Mouse (Mus musculus) embryonic facial prominence, embryonic 13.5 days (tissue): Measurements from ENCODE around the gene Ccnl1. TPM values are rescaled to one million over a fixed set of nuclear protein-coding genes. Genes with fewer than 3 reads are reported as not detected.
A peak's percentile ranks its signal among the peaks of the same experiment; 100 is the strongest.

Source experiments
- ATAC-seq: fragments of 200-750 bp; cut with Nextera tagmentation; 2 replicates; pipeline ENCODE4 v1.8.0; 2017; ENCODE audit warnings: low read depth; ENCODE audit not compliant: insufficient number of reproducible peaks, insufficient read depth, low FRiP score, low TSS enrichment
- H3K27ac ChIP-seq: fragments of 300-500 bp; sonication (generic); 2 replicates; pipeline ENCODE4 v1.5.1; 2015; ENCODE audit warnings: moderate library complexity, mild to moderate bottlenecking, inconsistent platforms
- H3K27me3 ChIP-seq: fragments of 300-500 bp; sonication (generic); 2 replicates; pipeline ENCODE4 v1.6.1; 2015; ENCODE audit warnings: mild to moderate bottlenecking, inconsistent platforms
- H3K36me3 ChIP-seq: fragments of 300-500 bp; sonication (generic); 2 replicates; pipeline ENCODE4 v1.6.1; 2015; ENCODE audit warnings: mild to moderate bottlenecking, inconsistent platforms
- H3K4me1 ChIP-seq: fragments of 300-500 bp; sonication (generic); 2 replicates; pipeline ENCODE4 v1.6.1; 2015; ENCODE audit warnings: inconsistent platforms
- H3K4me2 ChIP-seq: fragments of 300-500 bp; sonication (generic); 2 replicates; pipeline ENCODE4 v1.6.1; 2015; ENCODE audit warnings: moderate library complexity, mild to moderate bottlenecking, inconsistent platforms
- H3K4me3 ChIP-seq: fragments of 300-500 bp; sonication (generic); 2 replicates; pipeline ENCODE4 v1.5.1; 2015; ENCODE audit warnings: mild to moderate bottlenecking, inconsistent platforms
- H3K9ac ChIP-seq: fragments of 300-500 bp; sonication (generic); 2 replicates; pipeline ENCODE4 v1.6.1; 2015; ENCODE audit warnings: mild to moderate bottlenecking, inconsistent platforms
- H3K9me3 ChIP-seq: fragments of 300-500 bp; sonication (generic); 2 replicates; pipeline ENCODE4 v1.6.1; 2016; ENCODE audit warnings: inconsistent platforms
- WGBS: fragments of 180-500 bp; shearing (Covaris S2); methylation state at CpG from one replicate; pipeline ENCODE4 v1.1.7; 2015; ENCODE audit warnings: mixed read lengths; 5-methylcytosine and 5-hydroxymethylcytosine counted together
- polyA plus RNA-seq: library from polyadenylated mRNA; unstranded; fragments of >200 nt; fragmentation: Nextera tagmentation; extraction: Ambion mirVana; gene quantifications from 2 replicates; pipeline ENCODE4 v1.2.1, GENCODE M21; 2015

The Ccnl1 gene
- polyA plus RNA-seq, 1 experiment from 2014 or later = 107 TPM

- no peak overlapping the region for H3K4me3 ChIP-seq
- no peak overlapping the region for H3K4me2 ChIP-seq
- peak overlapping the region; percentile 12; the same call in 1 of the 2 replicates for H3K27ac ChIP-seq
- ATAC-seq = no peak
- H3K27me3 ChIP-seq = no peaks in the 10 kb centered on the region
- 55% methylated on average over 4 of the region's 4 CpGs for WGBS
- no peak overlapping the region for H3K9ac ChIP-seq
- H3K36me3 ChIP-seq = no peaks in the 10 kb centered on the region
- H3K4me1 ChIP-seq = no peaks in the 10 kb centered on the region
- H3K9me3 ChIP-seq = no peaks in the 10 kb centered on the region
Measured at GRCm38 (mm10) chr3:65912928-65913327, 45.1 kb downstream of the Ccnl1 start.

GRCm38 (mm10) chr3:65912217-65912616 lies 45.8 kb downstream of the Ccnl1 start:
- no peaks in the 10 kb centered on the region for H3K27me3 ChIP-seq
- no peaks in the 10 kb centered on the region for H3K4me1 ChIP-seq
- no peak for ATAC-seq
- no peak overlapping the region for H3K27ac ChIP-seq
- H3K9me3 ChIP-seq = no peaks in the 10 kb centered on the region
- H3K4me2 ChIP-seq = no peak overlapping the region
- no peak overlapping the region for H3K4me3 ChIP-seq
- H3K9ac ChIP-seq = no peak overlapping the region
- no peaks in the 10 kb centered on the region for H3K36me3 ChIP-seq
- 77% methylated on average over 11 of the region's 11 CpGs for WGBS

GRCm38 (mm10) chr3:65911265-65911664 lies 46.8 kb downstream of the Ccnl1 start:
- H3K4me1 ChIP-seq = 0 out of 2 replicates have a peak, but pooled peaks cover under 1% of the 10 kb centered on the region
- no peaks in the 10 kb centered on the region for H3K9me3 ChIP-seq
- no peaks in the 10 kb centered on the region for H3K36me3 ChIP-seq
- H3K4me2 ChIP-seq = no peak overlapping the region
- no peak overlapping the region for H3K4me3 ChIP-seq
- WGBS = 82% methylated on average over 3 of the region's 3 CpGs
- no peak for ATAC-seq
- H3K27me3 ChIP-seq = no peaks in the 10 kb centered on the region
- H3K27ac ChIP-seq = no peak overlapping the region
- H3K9ac ChIP-seq = no peak overlapping the region

GRCm38 (mm10) chr3:65909454-65909853 lies 48.6 kb downstream of the Ccnl1 start:
- 74% methylated on average over 2 of the region's 2 CpGs for WGBS
- no peak overlapping the region for H3K4me2 ChIP-seq
- H3K9ac ChIP-seq = no peak overlapping the region
- no peaks in the 10 kb centered on the region for H3K9me3 ChIP-seq
- no peaks in the 10 kb centered on the region for H3K36me3 ChIP-seq
- H3K27me3 ChIP-seq = no peaks in the 10 kb centered on the region
- H3K4me1 ChIP-seq = peaks cover 16% of the 10 kb centered on the region; the same call in 1 of the 2 replicates
- H3K27ac ChIP-seq = no peak overlapping the region
- no peak for ATAC-seq
- no peak overlapping the region for H3K4me3 ChIP-seq

- no peaks in the 10 kb centered on the region for H3K27me3 ChIP-seq
- no peak overlapping the region for H3K9ac ChIP-seq
- WGBS = 93% methylated on average over 4 of the region's 4 CpGs
- H3K27ac ChIP-seq = no peak overlapping the region
- ATAC-seq = no peak
- H3K9me3 ChIP-seq = no peaks in the 10 kb centered on the region
- H3K36me3 ChIP-seq = no peaks in the 10 kb centered on the region
- H3K4me2 ChIP-seq = no peak overlapping the region
- H3K4me1 ChIP-seq = peaks cover 26% of the 10 kb centered on the region; the same call in 1 of the 2 replicates
- no peak overlapping the region for H3K4me3 ChIP-seq
Measured at GRCm38 (mm10) chr3:65907536-65907935, 50.5 kb downstream of the Ccnl1 start.

GRCm38 (mm10) chr3:65905281-65906169 lies 52.5 kb downstream of the Ccnl1 start:
- no peaks in the 10 kb centered on the region for H3K9me3 ChIP-seq
- H3K27me3 ChIP-seq = no peaks in the 10 kb centered on the region
- WGBS = 24% methylated on average over 7 of the region's 7 CpGs
- H3K4me2 ChIP-seq = no peak overlapping the region
- no peaks in the 10 kb centered on the region for H3K36me3 ChIP-seq
- H3K9ac ChIP-seq = no peak overlapping the region
- ATAC-seq = no peak
- H3K4me3 ChIP-seq = no peak overlapping the region
- H3K27ac ChIP-seq = peak overlapping the region; percentile 69
- H3K4me1 ChIP-seq = peaks cover 26% of the 10 kb centered on the region; the same call in 1 of the 2 replicates

- no peaks in the 10 kb centered on the region for H3K27me3 ChIP-seq
- H3K9me3 ChIP-seq = no peaks in the 10 kb centered on the region
- peak overlapping the region; percentile 57 for H3K27ac ChIP-seq
- H3K9ac ChIP-seq = no peak overlapping the region
- WGBS = 10% methylated on average over 6 of the region's 6 CpGs
- no peak overlapping the region for H3K4me3 ChIP-seq
- H3K4me2 ChIP-seq = peak overlapping the region; percentile 9; the same call in 1 of the 2 replicates
- no peak for ATAC-seq
- peaks cover 26% of the 10 kb centered on the region; the same call in 1 of the 2 replicates for H3K4me1 ChIP-seq
- H3K36me3 ChIP-seq = no peaks in the 10 kb centered on the region
Measured at GRCm38 (mm10) chr3:65904711-65905110, 53.3 kb downstream of the Ccnl1 start.

- ATAC-seq = peak; percentile 71; the same call in 1 of the 2 replicates
- H3K9ac ChIP-seq = no peak overlapping the region
- WGBS = under 1% methylated on average over 4 of the region's 4 CpGs
- no peaks in the 10 kb centered on the region for H3K36me3 ChIP-seq
- no peak overlapping the region for H3K4me3 ChIP-seq
- peak overlapping the region; percentile 57; the same call in 1 of the 2 replicates for H3K27ac ChIP-seq
- no peaks in the 10 kb centered on the region for H3K9me3 ChIP-seq
- H3K27me3 ChIP-seq = no peaks in the 10 kb centered on the region
- no peak overlapping the region for H3K4me2 ChIP-seq
- peaks cover 26% of the 10 kb centered on the region; the same call in 1 of the 2 replicates for H3K4me1 ChIP-seq
Measured at GRCm38 (mm10) chr3:65904106-65904505, 53.9 kb downstream of the Ccnl1 start.

GRCm38 (mm10) chr3:65898598-65899278 lies 59.3 kb downstream of the Ccnl1 start:
- WGBS = 51% methylated on average over 8 of the region's 8 CpGs
- Histone ChIP-seq H3K9ac (no peak overlapping the region), H3K27me3 (no peaks in the 10 kb centered on the region), H3K36me3 (no peaks in the 10 kb centered on the region), H3K27ac (no peak overlapping the region), H3K4me2 (no peak overlapping the region), H3K4me3 (no peak overlapping the region), H3K4me1 (peaks cover 11% of the 10 kb centered on the region), H3K9me3 (no peaks in the 10 kb centered on the region)
- no peak for ATAC-seq

GRCm38 (mm10) chr3:65897233-65897993 lies 60.6 kb downstream of the Ccnl1 start:
- 66% methylated on average over 3 of the region's 3 CpGs for WGBS
- H3K27me3 ChIP-seq = no peaks in the 10 kb centered on the region

More at GRCm38 (mm10) chr3:65897233-65897993, 60.6 kb downstream of the Ccnl1 start:
- no peak overlapping the region for H3K4me3 ChIP-seq
- no peak overlapping the region for H3K9ac ChIP-seq
- no peak for ATAC-seq
- no peak overlapping the region for H3K27ac ChIP-seq
- no peaks in the 10 kb centered on the region for H3K9me3 ChIP-seq
- no peak overlapping the region for H3K4me2 ChIP-seq
- peaks cover 5% of the 10 kb centered on the region; the same call in 1 of the 2 replicates for H3K4me1 ChIP-seq
- H3K36me3 ChIP-seq = no peaks in the 10 kb centered on the region
